Mouse (Mus musculus) embryonic facial prominence, embryonic 12.5 days (tissue): ENCODE results near the gene Gtf3c4. TPM values are rescaled to one million over a fixed set of nuclear protein-coding genes. Genes with fewer than 3 reads are reported as not detected.

ENCODE experiments used
- ATAC-seq: fragments of 200-750 bp; cut with Nextera tagmentation; 2 replicates; pipeline ENCODE4 v1.8.0; 2017; ENCODE audit not compliant: insufficient number of reproducible peaks, insufficient read depth, low FRiP score, low TSS enrichment
- H3K27ac ChIP-seq: fragments of 300-500 bp; sonication (generic); 2 replicates; pipeline ENCODE4 v1.5.1; 2016; ENCODE audit warnings: mild to moderate bottlenecking
- H3K27me3 ChIP-seq: fragments of 300-500 bp; sonication (generic); 2 replicates; pipeline ENCODE4 v1.6.1; 2016; ENCODE audit warnings: mild to moderate bottlenecking, moderate library complexity
- H3K36me3 ChIP-seq: fragments of 300-500 bp; sonication (generic); 2 replicates; pipeline ENCODE4 v1.6.1; 2016; ENCODE audit warnings: mild to moderate bottlenecking
- H3K4me1 ChIP-seq: fragments of 300-500 bp; sonication (generic); 2 replicates; pipeline ENCODE4 v1.6.1; 2016
- H3K4me2 ChIP-seq: fragments of 300-500 bp; sonication (generic); replicated peaks from 2 replicates; pipeline ENCODE4 v1.6.1; 2016; ENCODE audit warnings: mild to moderate bottlenecking, moderate library complexity
- H3K4me3 ChIP-seq: fragments of 300-500 bp; sonication (generic); 2 replicates; pipeline ENCODE4 v1.5.1; 2016; ENCODE audit warnings: mild to moderate bottlenecking
- H3K9ac ChIP-seq: fragments of 300-500 bp; sonication (generic); 2 replicates; pipeline ENCODE4 v1.6.1; 2016; ENCODE audit warnings: mild to moderate bottlenecking, moderate library complexity
- H3K9me3 ChIP-seq: fragments of 300-500 bp; sonication (generic); 2 replicates; pipeline ENCODE4 v1.6.1; 2016; ENCODE audit warnings: mild to moderate bottlenecking, moderate library complexity
- WGBS: fragments of 180-500 bp; shearing (Covaris S2); methylation state at CpG from one replicate; pipeline ENCODE4 v1.1.7; 2016; 5-methylcytosine and 5-hydroxymethylcytosine counted together
- polyA plus RNA-seq: library from polyadenylated mRNA; unstranded; fragments of >200 nt; fragmentation: Nextera tagmentation; extraction: Ambion mirVana; gene quantifications from 2 replicates; pipeline ENCODE4 v1.2.1, GENCODE M21; 2016

Gtf3c4 gene
- 30.3 and 31.1 TPM in 2 replicates for polyA plus RNA-seq

DNA sequence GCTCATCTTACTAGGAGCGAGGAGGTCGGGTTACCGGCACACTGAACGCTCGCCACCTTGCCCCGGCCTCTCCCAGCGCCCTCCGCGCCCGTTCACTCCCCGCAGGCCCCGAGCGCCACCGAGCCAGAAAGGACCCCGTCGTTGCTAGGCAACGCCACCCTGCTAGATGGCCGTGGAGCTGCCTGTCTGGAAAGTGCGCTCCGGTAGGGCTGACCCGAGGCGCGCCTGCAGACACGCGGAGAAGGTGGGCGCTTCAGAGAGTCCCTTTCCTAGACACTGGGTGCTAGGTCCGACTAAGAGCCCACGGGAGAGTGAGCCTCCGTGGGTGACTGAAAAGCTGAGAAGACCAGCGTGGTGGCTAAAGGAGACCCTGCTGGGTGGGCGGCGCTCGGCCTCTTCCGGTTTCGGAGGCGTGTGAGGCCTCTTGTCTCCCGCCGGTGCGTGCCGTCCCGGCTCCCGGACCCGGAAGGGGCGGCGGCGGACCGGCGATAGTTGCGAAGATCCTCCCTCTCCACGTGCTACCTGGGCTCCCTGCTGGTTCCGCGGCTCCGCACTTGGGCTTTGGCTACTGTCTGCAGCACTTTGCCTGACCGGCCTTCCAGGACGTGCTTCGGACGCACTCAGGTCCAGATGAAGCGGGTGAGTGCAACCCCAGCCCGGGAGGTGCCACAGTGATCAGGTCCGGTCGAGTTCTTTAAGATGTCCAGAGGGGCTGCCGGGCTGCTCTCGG lies at the start of gene Gtf3c4, which contains the start of gene Ddx31:
TSS of gene Gtf3c4 (minus strand) at position 139 of the 730 bp plus-strand sequence.
TSS of gene Ddx31 (plus strand) at position 185 of the 730 bp plus-strand sequence.
- peaks cover 5% of the 10 kb centered on the region for H3K36me3 ChIP-seq
- peaks cover 29% of the 10 kb centered on the region for H3K4me1 ChIP-seq
- peak within 1 kb of the TSS; percentile 96 for H3K9ac ChIP-seq
- peak; percentile 96 for ATAC-seq
- peak within 1 kb of the TSS; percentile 94 for H3K4me2 ChIP-seq
- under 1% methylated on average over 63 of the region's 63 CpGs for WGBS
- H3K27ac ChIP-seq: peak within 1 kb of the TSS; percentile 90
- peak within 1 kb of the TSS; percentile 99 for H3K4me3 ChIP-seq
- H3K27me3 ChIP-seq: no peaks in the 10 kb centered on the region
- H3K9me3 ChIP-seq: no peaks in the 10 kb centered on the region

DNA sequence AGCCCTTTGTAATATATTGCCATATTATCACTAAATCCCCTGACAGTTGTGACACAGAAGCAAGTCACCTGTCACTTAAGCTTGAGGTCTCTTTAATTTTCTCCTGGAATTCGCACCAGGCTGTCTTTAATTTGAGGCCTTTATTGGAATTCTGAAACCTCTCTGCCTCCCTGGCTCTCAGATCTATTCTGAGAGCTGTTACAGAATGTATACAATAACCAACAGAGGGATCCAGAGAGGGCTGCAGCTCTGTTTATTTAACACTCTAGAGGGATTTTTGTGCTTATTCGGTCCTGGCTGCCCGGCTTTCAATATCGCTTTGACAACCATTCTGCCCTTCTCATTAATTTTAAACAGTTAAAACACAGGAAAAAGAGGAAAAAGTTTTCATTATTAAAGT lies 44.8 kb upstream of the Gtf3c4 start:
- ATAC-seq: no peak
- Histone ChIP-seq H3K27me3 (no peaks in the 10 kb centered on the region), H3K4me1 (no peaks in the 10 kb centered on the region), H3K9me3 (no peaks in the 10 kb centered on the region), H3K36me3 (peaks cover 49% of the 10 kb centered on the region), H3K9ac (no peak overlapping the region), H3K4me2 (no peak overlapping the region), H3K27ac (no peak overlapping the region), H3K4me3 (no peak overlapping the region)
- 67% methylated on average over 4 of the region's 4 CpGs for WGBS

- no peak overlapping the region for H3K4me3 ChIP-seq
- H3K4me1 ChIP-seq: no peaks in the 10 kb centered on the region
- no peak overlapping the region for H3K4me2 ChIP-seq
- H3K9me3 ChIP-seq: no peaks in the 10 kb centered on the region
- peaks cover 37% of the 10 kb centered on the region for H3K36me3 ChIP-seq
- H3K27ac ChIP-seq: no peak overlapping the region
- no peaks in the 10 kb centered on the region for H3K27me3 ChIP-seq
- 80% methylated on average over 6 of the region's 6 CpGs for WGBS
- no peak overlapping the region for H3K9ac ChIP-seq
- ATAC-seq: no peak
These were observed 42.8 kb upstream of the Gtf3c4 start for GRCm38 (mm10) chr2:28882826-28883485.

DNA sequence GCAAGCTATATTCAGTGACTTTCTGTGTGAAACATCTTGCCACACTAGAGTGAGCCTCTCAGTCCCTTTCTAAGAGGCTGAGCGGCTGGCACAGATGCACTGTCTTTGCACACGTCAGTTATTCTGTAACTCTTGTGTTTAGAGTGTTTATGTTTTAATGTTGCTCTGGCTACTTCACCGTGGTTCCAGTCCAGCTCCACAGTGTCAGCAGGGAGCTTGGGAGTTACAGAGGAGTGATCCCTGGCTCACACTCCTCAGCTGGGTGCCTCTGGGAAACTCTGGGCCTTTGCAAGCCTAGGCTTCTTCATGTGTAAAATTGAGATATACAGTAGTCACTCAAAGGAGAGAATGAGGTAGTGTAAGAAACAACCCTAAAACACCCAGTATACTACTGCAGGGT lies 41.9 kb upstream of the Gtf3c4 start:
- ATAC-seq: no peak
- no peaks in the 10 kb centered on the region for H3K27me3 ChIP-seq
- no peak overlapping the region for H3K9ac ChIP-seq
- 88% methylated on average over 3 of the region's 3 CpGs for WGBS
- no peaks in the 10 kb centered on the region for H3K9me3 ChIP-seq
- H3K27ac ChIP-seq: no peak overlapping the region
- H3K4me2 ChIP-seq: no peak overlapping the region
- peaks cover 39% of the 10 kb centered on the region for H3K36me3 ChIP-seq
- no peaks in the 10 kb centered on the region for H3K4me1 ChIP-seq
- no peak overlapping the region for H3K4me3 ChIP-seq

DNA sequence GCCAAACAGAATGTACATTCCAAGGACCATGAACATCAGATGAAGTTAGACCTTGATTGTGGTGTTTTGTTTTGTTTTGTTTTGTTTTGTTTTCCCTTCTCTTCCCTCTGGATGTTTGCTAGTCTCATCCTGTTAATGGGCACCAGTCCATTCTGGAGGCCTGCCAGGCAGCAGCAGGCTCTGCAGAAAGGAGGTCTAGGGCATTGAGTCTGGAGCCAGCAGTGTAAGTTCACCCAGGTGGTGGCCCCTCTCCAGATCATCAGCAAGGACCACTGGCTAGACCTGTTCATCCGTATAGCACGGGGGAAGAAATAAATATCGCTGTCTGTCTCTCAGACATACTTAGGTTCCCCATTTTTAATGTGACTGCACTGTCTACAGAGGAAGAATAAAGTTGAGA lies 41.1 kb upstream of the Gtf3c4 start:
- no peak overlapping the region for H3K4me3 ChIP-seq
- H3K4me1 ChIP-seq: no peaks in the 10 kb centered on the region
- no peak overlapping the region for H3K9ac ChIP-seq
- no peaks in the 10 kb centered on the region for H3K9me3 ChIP-seq
- no peak for ATAC-seq
- no peak overlapping the region for H3K4me2 ChIP-seq
- no peaks in the 10 kb centered on the region for H3K27me3 ChIP-seq
- H3K27ac ChIP-seq: no peak overlapping the region
- peaks cover 43% of the 10 kb centered on the region for H3K36me3 ChIP-seq
- WGBS: 86% methylated on average over 3 of the region's 3 CpGs

DNA sequence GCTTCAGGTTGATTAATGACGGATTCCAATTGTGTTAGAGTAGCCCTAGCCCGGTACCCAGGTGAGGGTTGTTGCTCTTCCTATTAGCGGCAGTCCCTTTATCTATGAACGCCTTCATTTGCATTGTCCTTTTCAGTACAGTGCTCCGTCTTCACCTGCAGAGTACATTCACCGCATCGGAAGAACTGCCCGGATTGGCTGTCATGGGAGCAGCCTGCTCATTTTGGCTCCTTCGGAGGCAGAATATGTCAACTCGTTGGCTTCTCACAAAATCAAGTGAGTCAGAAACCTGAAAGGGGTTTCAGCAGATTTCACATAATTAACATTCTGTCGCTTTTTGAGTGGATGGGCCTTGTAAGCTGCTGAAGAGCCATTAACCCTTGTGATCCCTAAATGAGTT lies 35.4 kb upstream of the Gtf3c4 start:
- 89% methylated on average over 11 of the region's 11 CpGs for WGBS
- ATAC-seq: no peak
- H3K27me3 ChIP-seq: no peaks in the 10 kb centered on the region

DNA sequence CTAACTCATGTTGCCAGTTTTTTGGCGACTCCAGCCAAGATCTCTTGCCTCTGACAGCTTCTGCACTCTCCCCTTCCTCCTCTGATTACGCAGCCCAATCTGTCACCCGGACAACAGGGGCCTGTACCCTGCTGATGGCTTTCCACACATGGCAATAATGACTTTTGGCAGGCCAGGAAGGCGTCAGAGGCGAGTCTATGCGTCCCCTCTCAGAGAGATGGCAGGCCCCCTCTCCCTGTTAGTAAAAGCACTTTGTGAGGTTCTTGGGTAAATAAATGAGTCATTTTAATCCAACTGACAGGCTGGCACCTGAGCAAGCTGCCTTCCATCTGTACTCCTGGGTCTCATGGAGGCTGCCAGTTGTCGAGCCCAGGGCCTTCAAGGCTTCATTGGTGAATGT lies 27.3 kb upstream of the Gtf3c4 start:
- no peaks in the 10 kb centered on the region for H3K4me1 ChIP-seq
- 70% methylated on average over 7 of the region's 7 CpGs for WGBS
- no peak overlapping the region for H3K4me3 ChIP-seq
- no peak for ATAC-seq
- H3K27ac ChIP-seq: no peak overlapping the region
- peaks cover 51% of the 10 kb centered on the region for H3K36me3 ChIP-seq
- H3K9me3 ChIP-seq: no peaks in the 10 kb centered on the region
- H3K4me2 ChIP-seq: no peak overlapping the region
- H3K9ac ChIP-seq: no peak overlapping the region
- no peaks in the 10 kb centered on the region for H3K27me3 ChIP-seq

More for the DNA sequence above, 35.4 kb upstream of the Gtf3c4 start:
- no peaks in the 10 kb centered on the region for H3K9me3 ChIP-seq
- H3K36me3 ChIP-seq: peaks cover 52% of the 10 kb centered on the region
- no peak overlapping the region for H3K9ac ChIP-seq
- H3K4me3 ChIP-seq: no peak overlapping the region
- no peak overlapping the region for H3K27ac ChIP-seq
- no peaks in the 10 kb centered on the region for H3K4me1 ChIP-seq
- H3K4me2 ChIP-seq: no peak overlapping the region

- Histone ChIP-seq H3K4me3 (no peak overlapping the region), H3K9me3 (no peaks in the 10 kb centered on the region), H3K9ac (no peak overlapping the region), H3K4me1 (no peaks in the 10 kb centered on the region), H3K4me2 (no peak overlapping the region), H3K27me3 (no peaks in the 10 kb centered on the region), H3K27ac (no peak overlapping the region), H3K36me3 (peaks cover 72% of the 10 kb centered on the region)
- ATAC-seq: no peak
These were observed 23.7 kb upstream of the Gtf3c4 start for GRCm38 (mm10) chr2:28863857-28864256.

GRCm38 (mm10) chr2:28860678-28861423 lies 20.7 kb upstream of the Gtf3c4 start:
- no peak overlapping the region for H3K27ac ChIP-seq
- H3K4me3 ChIP-seq: no peak overlapping the region
- no peak for ATAC-seq
- H3K36me3 ChIP-seq: peaks cover 57% of the 10 kb centered on the region
- no peak overlapping the region for H3K9ac ChIP-seq
- 95% methylated on average over 8 of the region's 8 CpGs for WGBS
- H3K4me1 ChIP-seq: no peaks in the 10 kb centered on the region
- H3K9me3 ChIP-seq: no peaks in the 10 kb centered on the region
- no peaks in the 10 kb centered on the region for H3K27me3 ChIP-seq
- no peak overlapping the region for H3K4me2 ChIP-seq

DNA sequence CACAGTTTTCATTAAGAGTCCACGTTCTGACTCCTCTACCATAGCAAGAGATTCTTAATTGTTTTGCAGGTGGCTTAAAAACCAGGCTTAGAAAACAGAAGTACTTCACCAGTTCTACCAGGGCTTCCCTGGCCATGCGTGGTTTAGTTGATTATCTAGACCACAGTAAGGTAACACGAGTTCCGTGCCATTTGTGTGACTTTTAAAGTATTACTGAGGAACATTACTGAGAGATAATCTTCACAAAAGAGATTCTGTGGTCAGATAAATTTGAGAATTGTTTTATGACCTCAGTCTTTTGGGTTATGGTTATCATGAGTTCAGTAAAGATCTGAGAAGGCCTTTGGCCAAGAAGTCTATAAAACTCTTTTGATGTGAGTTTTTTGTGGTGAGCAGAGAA lies 19.1 kb upstream of the Gtf3c4 start:
- Histone ChIP-seq H3K4me1 (no peaks in the 10 kb centered on the region), H3K27me3 (no peaks in the 10 kb centered on the region), H3K4me2 (no peak overlapping the region), H3K9me3 (no peaks in the 10 kb centered on the region), H3K4me3 (no peak overlapping the region), H3K9ac (no peak overlapping the region), H3K27ac (no peak overlapping the region), H3K36me3 (peaks cover 59% of the 10 kb centered on the region)
- ATAC-seq: no peak
- WGBS: 94% methylated on average over 4 of the region's 4 CpGs

DNA sequence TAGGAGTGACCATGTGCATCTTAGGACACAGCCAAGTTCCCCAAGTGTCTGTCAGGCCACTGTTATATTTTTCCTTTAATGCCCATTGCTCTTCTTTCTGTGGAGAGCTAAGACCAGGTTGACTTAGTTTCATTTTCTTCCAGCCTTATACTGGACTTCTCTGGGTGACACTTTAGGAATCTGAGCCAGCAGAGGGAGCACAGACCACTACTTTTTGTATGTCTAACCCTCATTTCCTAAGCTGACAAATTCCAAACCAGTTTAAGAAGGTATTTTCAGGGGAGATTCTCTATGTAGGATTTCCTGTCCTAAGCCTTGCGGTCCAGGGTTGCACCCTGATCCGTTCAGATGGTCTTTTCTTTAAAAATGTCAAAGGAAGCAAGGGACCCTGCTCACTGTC lies 15.6 kb upstream of the Gtf3c4 start:
- Histone ChIP-seq H3K4me3 (no peak overlapping the region), H3K27me3 (no peaks in the 10 kb centered on the region), H3K4me2 (no peak overlapping the region), H3K9ac (no peak overlapping the region), H3K36me3 (peaks cover 32% of the 10 kb centered on the region), H3K9me3 (no peaks in the 10 kb centered on the region), H3K4me1 (no peaks in the 10 kb centered on the region), H3K27ac (no peak overlapping the region)
- 94% methylated on average over 2 of the region's 2 CpGs for WGBS
- no peak for ATAC-seq

- H3K27me3 ChIP-seq: no peaks in the 10 kb centered on the region
- H3K4me3 ChIP-seq: no peak overlapping the region
- H3K36me3 ChIP-seq: peaks cover 33% of the 10 kb centered on the region
- no peaks in the 10 kb centered on the region for H3K9me3 ChIP-seq
- no peaks in the 10 kb centered on the region for H3K4me1 ChIP-seq
- H3K4me2 ChIP-seq: no peak overlapping the region
- H3K9ac ChIP-seq: no peak overlapping the region
- no peak for ATAC-seq
- 96% methylated on average over 3 of the region's 3 CpGs for WGBS
- H3K27ac ChIP-seq: no peak overlapping the region
These were observed 12.4 kb upstream of the Gtf3c4 start for GRCm38 (mm10) chr2:28852594-28852993.
